22 mouse cellular contexts compared by ENCODE assay signal in the genomic region with DNA sequence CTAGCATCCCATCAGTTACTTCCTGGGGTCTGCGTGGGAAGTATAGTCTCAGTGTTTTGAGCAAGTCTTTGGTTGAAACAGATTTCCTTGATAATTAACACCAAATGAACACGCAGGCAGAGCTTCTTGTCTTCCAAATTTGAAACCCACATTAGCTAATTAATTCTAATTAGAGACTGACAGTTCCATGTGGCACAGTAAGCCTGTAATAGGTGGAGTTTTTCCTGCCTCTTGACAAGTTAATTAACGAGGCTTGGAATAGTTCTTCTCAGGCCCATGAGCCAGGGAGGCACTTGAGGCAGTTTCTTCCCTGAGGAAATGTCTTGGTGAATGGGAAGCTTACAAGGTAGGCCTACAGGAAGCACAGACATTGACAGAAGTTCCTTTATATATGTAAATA.
"Had no signal": no experiment of that assay in that cellular context is flagged by ENCODE, and none has a peak within 500 bp of the region (broad histone marks: within the 10 kb centered on the region; RNA-seq: fewer than 3 reads in every experiment).

No protein-coding gene starts in this region.

- ATAC-seq: liver, embryonic 12.5 days had no signal

- H3K27me3 ChIP-seq: limb, embryonic 12.5 days; limb, embryonic 15.5 days; liver, embryonic 12.5 days; liver, embryonic 15.5 days; neural tube, embryonic 12.5 days; neural tube, embryonic 15.5 days had no signal

- H3K9me3 ChIP-seq: limb, embryonic 12.5 days; limb, embryonic 15.5 days; liver, embryonic 12.5 days; liver, embryonic 15.5 days; neural tube, embryonic 12.5 days; neural tube, embryonic 15.5 days had no signal

- H3K4me2 ChIP-seq: limb, embryonic 12.5 days; limb, embryonic 15.5 days; liver, embryonic 12.5 days; liver, embryonic 15.5 days; midbrain, embryonic 11.5 days; neural tube, embryonic 12.5 days; neural tube, embryonic 15.5 days had no signal

- H3K36me3 ChIP-seq: limb, embryonic 12.5 days; limb, embryonic 15.5 days; liver, embryonic 12.5 days; liver, embryonic 15.5 days; neural tube, embryonic 12.5 days; neural tube, embryonic 15.5 days had no signal

- H3K4me3 ChIP-seq: layer of hippocampus, adult 2 months; limb, embryonic 12.5 days; limb, embryonic 15.5 days; liver, embryonic 12.5 days; liver, embryonic 15.5 days; neural tube, embryonic 12.5 days; neural tube, embryonic 15.5 days had no signal

- H3K4me1 ChIP-seq: limb, embryonic 15.5 days; liver, embryonic 12.5 days; liver, embryonic 15.5 days had no signal

- DNase-seq: kidney, adult 2 months; kidney, postnatal 25 days; left cerebral cortex, postnatal 4 days; lung, adult 18-20 months; lung, postnatal 14 days; lung, postnatal 4 days; midbrain, embryonic 14.5 days; right cerebral cortex, postnatal 14 days; right cerebral cortex, postnatal 4 days; thymus, adult 2 months; thymus, postnatal 14 days; thymus, postnatal 4 days had no signal

- H3K9ac ChIP-seq: limb, embryonic 12.5 days; limb, embryonic 15.5 days; liver, embryonic 12.5 days; liver, embryonic 15.5 days; neural tube, embryonic 12.5 days; neural tube, embryonic 15.5 days had no signal

- H3K27ac ChIP-seq: kidney, postnatal 0 days; layer of hippocampus, adult 2 months; limb, embryonic 12.5 days; limb, embryonic 15.5 days; liver, embryonic 12.5 days; liver, embryonic 15.5 days; neural tube, embryonic 12.5 days; neural tube, embryonic 15.5 days; stomach, postnatal 0 days had no signal
